Mouse (Mus musculus) heart, postnatal 0 days (tissue): ENCODE data around the gene Olfr611.
"Not testable (repeated sequence)": the region's sequence is repeated elsewhere in the genome, so short reads cannot be mapped to it uniquely, and the experiment has no call there.

Experiments used
- CTCF ChIP-seq: IDR thresholded peaks from 2 replicates; pipeline ENCODE4 v1.5.1; 2016; ENCODE audit warnings: antibody characterized with exemption, control low read depth, low read depth
- EP300 ChIP-seq: IDR thresholded peaks from 2 replicates; pipeline ENCODE4 v1.6.1; 2016; ENCODE audit warnings: antibody characterized with exemption, low read depth

DNA sequence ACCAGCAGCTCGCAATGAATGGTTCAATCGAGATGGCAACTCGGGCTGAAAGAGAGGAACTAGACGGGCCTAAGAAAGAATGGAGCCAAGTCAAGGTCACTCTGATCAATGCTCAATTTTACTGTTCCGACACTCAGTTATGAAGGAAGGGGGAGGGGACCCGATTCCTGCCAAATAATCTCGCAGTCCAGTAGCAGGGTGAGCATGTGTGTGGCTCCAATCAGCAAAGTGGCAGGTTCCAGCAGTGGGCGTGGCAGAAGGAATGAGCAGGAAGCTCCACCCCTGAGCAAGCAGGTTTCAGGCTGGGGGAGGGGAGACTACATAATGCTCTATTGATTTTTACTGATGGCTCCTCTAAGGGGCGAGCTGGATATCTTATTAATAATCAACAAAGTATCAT lies 43.5 kb downstream of the Olfr611 start:
- not testable (repeated sequence) for TF ChIP-seq CTCF, EP300
